ENCODE assay signal across 13 mouse cellular contexts in the genomic region with DNA sequence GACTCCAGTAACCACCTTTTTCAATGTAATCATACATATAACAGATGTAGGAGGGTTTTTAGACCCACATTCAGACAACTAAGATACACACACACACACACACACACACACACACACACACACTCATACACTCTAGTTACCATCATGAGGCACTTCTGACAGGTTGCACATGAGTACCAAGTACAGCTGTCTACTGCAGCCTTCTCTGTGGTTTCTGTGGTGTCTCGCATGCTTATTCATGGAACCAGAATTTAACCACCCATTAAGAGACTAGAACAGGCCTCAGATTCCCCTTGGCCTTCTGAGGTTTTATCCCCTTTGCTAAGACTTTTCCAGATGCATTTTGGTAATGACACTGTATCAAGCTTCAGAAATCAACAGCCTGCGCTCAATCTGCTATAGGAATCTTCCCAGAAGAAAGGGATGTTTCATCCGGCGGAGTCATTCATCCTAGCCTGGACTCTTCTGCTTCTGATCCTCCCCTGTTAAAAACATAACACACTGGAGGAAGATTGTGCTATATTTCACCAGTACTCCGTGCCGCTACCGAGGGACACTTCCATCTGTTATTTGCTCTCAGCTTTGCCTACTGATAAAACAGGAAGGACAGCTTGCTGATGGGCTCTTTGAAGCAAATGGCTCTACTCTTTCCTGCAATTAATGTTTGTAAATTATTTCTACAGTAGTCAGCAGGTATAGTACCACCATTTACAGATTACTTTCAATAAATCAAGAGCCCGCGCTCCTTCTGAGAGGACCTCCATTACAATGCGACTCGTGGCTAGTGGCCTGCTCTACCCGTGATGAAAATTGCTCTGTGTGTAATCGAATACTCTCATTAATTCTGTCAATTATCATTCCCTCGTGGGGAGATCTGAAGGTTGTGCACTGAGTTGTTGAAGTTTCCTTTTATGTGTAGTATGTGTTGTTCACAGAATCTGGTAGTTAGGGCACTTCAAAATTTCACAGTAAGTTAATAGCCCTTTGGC.
A peak's percentile ranks its signal among the peaks of the same experiment; 100 is the strongest.
DNase-seq lines count a peak whose midpoint lies in the region; ATAC-seq and TF ChIP-seq lines count a peak whose summit lies in the region.
"Had no signal": no experiment of that assay in that cellular context is flagged by ENCODE, and none has a peak within 500 bp of the region (broad histone marks: within the 10 kb centered on the region; RNA-seq: fewer than 3 reads in every experiment).

No protein-coding gene starts in this region.

- H3K9me3 ChIP-seq in hindbrain, embryonic 14.5 days (ENCODE audit: control insufficient read depth, low read length) = no peaks in the 10 kb centered on the region
- no peaks in the 10 kb centered on the region for H3K9me3 ChIP-seq in hindbrain, postnatal 0 days (ENCODE audit: low read length)
- H3K9me3 ChIP-seq in forebrain, embryonic 14.5 days (replicated peaks; ENCODE audit: control insufficient read depth, low read length) = no peaks in the 10 kb centered on the region
- H3K9me3 ChIP-seq: liver, embryonic 13.5 days had no signal

- H3K4me2 ChIP-seq in hindbrain, embryonic 14.5 days (replicated peaks) = no peak overlapping the region
- no peak overlapping the region for H3K4me2 ChIP-seq in hindbrain, postnatal 0 days (ENCODE audit: low read depth, low read length)
- no peak overlapping the region for H3K4me2 ChIP-seq in forebrain, embryonic 14.5 days (ENCODE audit: low read length)
- H3K4me2 ChIP-seq: liver, embryonic 13.5 days had no signal

- H3K36me3 ChIP-seq in hindbrain, embryonic 14.5 days (replicated peaks; ENCODE audit: control insufficient read depth, insufficient read depth) = no peaks in the 10 kb centered on the region
- no peaks in the 10 kb centered on the region for H3K36me3 ChIP-seq in hindbrain, postnatal 0 days (ENCODE audit: insufficient read depth, low read length)
- no peaks in the 10 kb centered on the region for H3K36me3 ChIP-seq in C2C12 (ENCODE audit: control insufficient read depth, insufficient read depth)
- H3K36me3 ChIP-seq in forebrain, embryonic 14.5 days (ENCODE audit: control insufficient read depth, insufficient read depth, low read length) = no peaks in the 10 kb centered on the region
- H3K36me3 ChIP-seq: liver, embryonic 13.5 days had no signal

- WGBS in hindbrain, embryonic 14.5 days = 68% methylated on average over 14 of the region's 14 CpGs
- WGBS in hindbrain, postnatal 0 days = 66% methylated on average over 14 of the region's 14 CpGs
- WGBS in forebrain, embryonic 14.5 days = 47% methylated on average over 14 of the region's 14 CpGs

- H3ac ChIP-seq in C2C12 (ENCODE audit: control insufficient read depth, insufficient read length, low read depth) = no peak overlapping the region

- no peak overlapping the region for H3K4me3 ChIP-seq in hindbrain, embryonic 14.5 days (replicated peaks; ENCODE audit: low read length)
- no peak overlapping the region for H3K4me3 ChIP-seq in hindbrain, postnatal 0 days (ENCODE audit: low read length)
- H3K4me3 ChIP-seq in C2C12 (ENCODE audit: insufficient read depth, poor library complexity, severe bottlenecking) = no peak overlapping the region
- no peak overlapping the region for H3K4me3 ChIP-seq in forebrain, embryonic 14.5 days (ENCODE audit: low read depth, low read length)
- H3K4me3 ChIP-seq: heart, adult 2 months; liver, embryonic 13.5 days had no signal

- no peak for TF ChIP-seq CTCF in hindbrain, postnatal 0 days (IDR thresholded peaks at IDR 0.05; ENCODE audit: low read depth)
- TF ChIP-seq CTCF in C2C12 (IDR thresholded peaks at IDR 0.05; ENCODE audit: control insufficient read depth, insufficient read depth, insufficient read length) = no peak

- H3K4me1 ChIP-seq in hindbrain, embryonic 14.5 days (replicated peaks; ENCODE audit: control insufficient read depth, insufficient read depth, low read length) = 0 out of 2 replicates have a peak, but pooled peaks cover 4% of the 10 kb centered on the region
- H3K4me1 ChIP-seq in hindbrain, postnatal 0 days (ENCODE audit: insufficient read depth, low read length) = no peaks in the 10 kb centered on the region
- H3K4me1 ChIP-seq in forebrain, embryonic 14.5 days (ENCODE audit: control insufficient read depth, insufficient read depth, low read length) = peaks cover 5% of the 10 kb centered on the region; the same call in 1 of the 2 replicates
- H3K4me1 ChIP-seq: liver, embryonic 13.5 days had no signal

- no peak for DNase-seq in hindbrain, embryonic 14.5 days (ENCODE audit: low spot score)
- DNase-seq in hindbrain, postnatal 0 days (ENCODE audit: low spot score) = no peak
- peak; percentile 46 for DNase-seq in forebrain, embryonic 14.5 days (ENCODE audit: low spot score)
- DNase-seq in thymus, postnatal 10 days (ENCODE audit: low spot score in 2 of 2) = peak; percentile 36 to 45
- DNase-seq in spleen, adult 12 weeks (ENCODE audit: low spot score) = no peak
- no peak for DNase-seq in cerebellum, postnatal 14 days
- DNase-seq: cerebellum, adult 11 months; heart, adult 2 months; heart, postnatal 10 days; liver, embryonic 13.5 days; right cerebral cortex, postnatal 14 days had no signal

- H3K27ac ChIP-seq in hindbrain, embryonic 14.5 days = peak overlapping the region; percentile 44; the same call in 1 of the 2 replicates
- no peak overlapping the region for H3K27ac ChIP-seq in hindbrain, postnatal 0 days
- no peak overlapping the region for H3K27ac ChIP-seq in forebrain, embryonic 14.5 days (ENCODE audit: low read depth, low read length)
- H3K27ac ChIP-seq: heart, adult 2 months; liver, embryonic 13.5 days had no signal

- ATAC-seq in hindbrain, embryonic 14.5 days (ENCODE audit: low FRiP score) = peak; percentile 27; the same call in 1 of the 2 replicates
- ATAC-seq in hindbrain, postnatal 0 days = no peak
- peak; percentile 65 for ATAC-seq in forebrain, embryonic 14.5 days
- ATAC-seq: lung, postnatal 0 days had no signal

- no peaks in the 10 kb centered on the region for H3K79me3 ChIP-seq in C2C12 (ENCODE audit: low read depth)

- no peaks in the 10 kb centered on the region for H3K27me3 ChIP-seq in hindbrain, embryonic 14.5 days (ENCODE audit: control insufficient read depth, insufficient read depth, low read length)
- H3K27me3 ChIP-seq in hindbrain, postnatal 0 days (ENCODE audit: insufficient read depth, low read length) = no peaks in the 10 kb centered on the region
- H3K27me3 ChIP-seq in C2C12 (ENCODE audit: control insufficient read depth, insufficient read depth, insufficient read length) = no peaks in the 10 kb centered on the region
- no peaks in the 10 kb centered on the region for H3K27me3 ChIP-seq in forebrain, embryonic 14.5 days (replicated peaks; ENCODE audit: control insufficient read depth, insufficient read depth, low read length)
- H3K27me3 ChIP-seq: liver, embryonic 13.5 days had no signal

- H3K9ac ChIP-seq in hindbrain, embryonic 14.5 days = no peak overlapping the region
- no peak overlapping the region for H3K9ac ChIP-seq in hindbrain, postnatal 0 days (replicated peaks; ENCODE audit: low read length)
- no peak overlapping the region for H3K9ac ChIP-seq in forebrain, embryonic 14.5 days (ENCODE audit: low read length)
- H3K9ac ChIP-seq: liver, embryonic 13.5 days had no signal

- H3K79me2 ChIP-seq in C2C12 (ENCODE audit: control insufficient read depth, insufficient read depth) = no peaks in the 10 kb centered on the region

TF ChIP-seq in C2C12, 6 proteins besides CTCF, POLR2A, EP300 and RAD21:
- TF ChIP-seq MYOG (IDR thresholded peaks at IDR 0.05; ENCODE audit: control insufficient read depth, extremely low read depth, insufficient read length) (no peak), CEBPB (IDR thresholded peaks at IDR 0.05; ENCODE audit: low read depth) (no peak), MAX (IDR thresholded peaks at IDR 0.05) (no peak), MYOD1 (IDR thresholded peaks at IDR 0.05; ENCODE audit: control insufficient read depth, insufficient read length, low read depth) (peak; percentile 96)

Comparison
In these comparisons a context has a peak if more than half of its experiments do, and no peak if none do; other contexts are left out.
1. DNase-seq: peak in forebrain, embryonic 14.5 days (single experiment) and thymus, postnatal 10 days (2 of 2); none in hindbrain, embryonic 14.5 days (single experiment), hindbrain, postnatal 0 days (single experiment), spleen, adult 12 weeks (single experiment) and cerebellum, postnatal 14 days (0 of 2).